1 mouse cellular context compared by ENCODE assay signal in the genomic region with DNA sequence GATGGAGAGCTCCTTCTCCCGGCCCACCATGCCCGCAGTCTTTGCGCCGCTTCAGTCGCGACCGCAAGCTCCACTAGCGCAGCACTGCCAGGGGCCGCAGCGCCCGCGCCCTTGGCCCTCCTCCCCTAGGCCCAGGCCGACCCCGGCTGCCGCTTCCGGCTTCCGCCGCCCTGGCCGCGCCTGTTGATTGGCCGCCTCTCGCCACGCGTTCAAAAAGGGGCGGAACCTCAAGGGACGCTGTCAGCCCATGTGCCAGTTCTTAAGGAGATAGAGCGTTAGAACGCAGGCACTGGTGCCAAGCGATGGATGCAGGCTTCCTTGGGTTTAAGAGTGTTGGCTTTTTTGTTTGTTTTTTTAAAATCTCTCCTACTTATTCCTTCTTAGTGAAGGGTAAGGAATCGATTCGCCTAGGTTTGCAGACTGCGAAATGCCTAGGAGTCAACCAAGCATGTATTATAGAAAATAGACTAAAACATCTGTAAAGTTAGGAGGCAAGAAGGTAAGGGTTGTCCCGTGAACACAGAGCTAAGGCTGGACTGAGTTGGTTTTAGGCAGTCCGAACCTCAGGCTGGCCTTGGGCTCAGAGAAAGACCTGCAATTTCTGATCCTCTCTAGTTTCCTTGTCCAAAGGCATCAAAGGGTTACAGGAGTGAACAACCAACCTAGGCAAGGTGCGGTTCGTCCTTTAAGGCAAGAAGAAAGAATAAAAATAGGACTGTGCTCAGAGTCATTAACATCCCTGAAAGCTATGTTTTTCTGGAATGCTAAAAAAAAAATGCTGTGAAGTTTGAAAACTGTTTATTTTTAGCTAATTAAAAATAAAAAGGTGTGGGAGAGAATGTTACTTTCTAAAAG.
TF ChIP-seq lines count a peak whose summit lies in the region.

No protein-coding gene starts in this region.

TF ChIP-seq in CH12.LX, 34 proteins besides CTCF, POLR2A, EP300 and RAD21 (continued from another document):
- peak; percentile 58 for TF ChIP-seq USF2 (conservative IDR thresholded peaks at IDR 0.05; ENCODE audit: low read depth, low read length)
- TF ChIP-seq MYC (IDR thresholded peaks at IDR 0.05; ENCODE audit: low read depth, low read length), result peak; percentile 87
- no peak for TF ChIP-seq PAX5 (IDR thresholded peaks at IDR 0.05; ENCODE audit: low read length)
- TF ChIP-seq SIN3A (IDR thresholded peaks at IDR 0.05; ENCODE audit: low read length), result peak; percentile 95
- TF ChIP-seq POLR2AphosphoS2 (IDR thresholded peaks at IDR 0.05; ENCODE audit: low read depth, low read length), result no peak
- no peak for TF ChIP-seq ETS1 (conservative IDR thresholded peaks at IDR 0.05; ENCODE audit: low read depth, low read length)
- TF ChIP-seq MEF2A (IDR thresholded peaks at IDR 0.05; ENCODE audit: borderline replicate concordance, low read depth, low read length), result no peak
- TF ChIP-seq E2F4 (IDR thresholded peaks at IDR 0.05; ENCODE audit: insufficient replicate concordance, low read depth, low read length), result no peak
- no peak for TF ChIP-seq ZC3H11A (IDR thresholded peaks at IDR 0.05; ENCODE audit: low read depth, low read length)
- TF ChIP-seq NELFE (IDR thresholded peaks at IDR 0.05; ENCODE audit: low read depth, low read length), result peak; percentile 84
- no peak for TF ChIP-seq GABPA (IDR thresholded peaks at IDR 0.05; ENCODE audit: insufficient replicate concordance, low read depth, low read length)
- 0 out of 2 replicates have a peak, but pooled peaks have one; percentile 9 for TF ChIP-seq IRF4 (IDR thresholded peaks at IDR 0.05; ENCODE audit: low read depth, low read length)
- TF ChIP-seq SMC3 (IDR thresholded peaks at IDR 0.05; ENCODE audit: low read depth, low read length), result no peak
- peak; percentile 90 for TF ChIP-seq TBP (conservative IDR thresholded peaks at IDR 0.05; ENCODE audit: low read depth, low read length)
- TF ChIP-seq MAX (IDR thresholded peaks at IDR 0.05; ENCODE audit: low read length), result peak; percentile 95
- no peak for TF ChIP-seq RCOR1 (conservative IDR thresholded peaks at IDR 0.05; ENCODE audit: low read depth, low read length)
- TF ChIP-seq KAT2A (IDR thresholded peaks at IDR 0.05; ENCODE audit: insufficient replicate concordance, low read length), result 0 out of 2 replicates have a peak, but pooled peaks have one; percentile 68
- peak; percentile 51 for TF ChIP-seq BHLHE40 (IDR thresholded peaks at IDR 0.05; ENCODE audit: low read depth, low read length)
- TF ChIP-seq ZKSCAN1 (IDR thresholded peaks at IDR 0.05; ENCODE audit: borderline replicate concordance, low read depth, low read length), result no peak
- no peak for TF ChIP-seq JUND (conservative IDR thresholded peaks at IDR 0.05; ENCODE audit: low read depth, low read length)
- peak; percentile 48; the same call in 1 of the 2 replicates for TF ChIP-seq CHD2 (IDR thresholded peaks at IDR 0.05; ENCODE audit: low read length)
- 0 out of 2 replicates have a peak, but pooled peaks have one; percentile 29 for TF ChIP-seq CHD1 (IDR thresholded peaks at IDR 0.05; ENCODE audit: low read depth, low read length)
- TF ChIP-seq MAFK (IDR thresholded peaks at IDR 0.05; ENCODE audit: insufficient replicate concordance, low read length), result no peak
- peak; percentile 74; the same call in 1 of the 2 replicates for TF ChIP-seq ZMIZ1 (IDR thresholded peaks at IDR 0.05; ENCODE audit: low read depth, low read length)
- peak; percentile 81; the same call in 1 of the 2 replicates for TF ChIP-seq UBTF (IDR thresholded peaks at IDR 0.05; ENCODE audit: low read depth, low read length)
- TF ChIP-seq USF1 (IDR thresholded peaks at IDR 0.05; ENCODE audit: low read depth, low read length), result peak; percentile 81
- TF ChIP-seq MAZ (IDR thresholded peaks at IDR 0.05; ENCODE audit: low read depth, low read length), result no peak
- TF ChIP-seq ZNF384 (IDR thresholded peaks at IDR 0.05; ENCODE audit: low read depth, low read length), result no peak
- peak; percentile 78 for TF ChIP-seq HCFC1 (IDR thresholded peaks at IDR 0.05; ENCODE audit: low read depth, low read length)
TF ChIP-seq in CH12.LX: peak in this region for 19.
